Mouse (Mus musculus): ENCODE data around the gene Glrx.
"Not testable (repeated sequence)": the region's sequence is repeated elsewhere in the genome, so short reads cannot be mapped to it uniquely, and the experiment has no call there.

Gene Glrx

GRCm38 (mm10) chr13:75839719-75840481 lies at the start of gene Glrx:
Glrx (plus strand) TSS chr13:75839868.
- peak in 1 of 2 experiments; percentile 35 for DNase-seq (ENCODE audit: low read depth in 1 of 2, low spot score in 2 of 2)

GRCm38 (mm10) chr13:75790550-75791205 lies 49.0 kb upstream of the Glrx start:
- DNase-seq (ENCODE audit: low read depth in 1 of 2, low spot score in 2 of 2) = no peak

GRCm38 (mm10) chr13:75793863-75794629 lies 45.6 kb upstream of the Glrx start:
- DNase-seq (ENCODE audit: low read depth in 1 of 2, low spot score in 2 of 2) = peak in 1 of 2 experiments; percentile 33

GRCm38 (mm10) chr13:75797369-75798141 lies 42.1 kb upstream of the Glrx start:
- peak; percentile 88 to 91 for DNase-seq (ENCODE audit: low read depth in 1 of 2, low spot score in 2 of 2)

- DNase-seq (ENCODE audit: low read depth in 1 of 2, low spot score in 2 of 2) = no peak
Observed at GRCm38 (mm10) chr13:75798413-75799302, 41.0 kb upstream of the Glrx start.

GRCm38 (mm10) chr13:75799421-75799820 lies 40.2 kb upstream of the Glrx start:
- DNase-seq (ENCODE audit: low read depth in 1 of 2, low spot score in 2 of 2) = no peak

GRCm38 (mm10) chr13:75807969-75808368 lies 31.7 kb upstream of the Glrx start:
- no peak for DNase-seq (ENCODE audit: low read depth in 1 of 2, low spot score in 2 of 2)

GRCm38 (mm10) chr13:75809957-75810356 lies 29.7 kb upstream of the Glrx start:
- no peak for DNase-seq (ENCODE audit: low read depth in 1 of 2, low spot score in 2 of 2)

GRCm38 (mm10) chr13:75817183-75817582 lies 22.5 kb upstream of the Glrx start:
- DNase-seq (ENCODE audit: low read depth in 1 of 2, low spot score in 2 of 2) = no peak

GRCm38 (mm10) chr13:75818486-75818885 lies 21.2 kb upstream of the Glrx start:
- DNase-seq (ENCODE audit: low read depth in 1 of 2, low spot score in 2 of 2) = no peak

GRCm38 (mm10) chr13:75818945-75819706 lies 20.5 kb upstream of the Glrx start:
- DNase-seq (ENCODE audit: low read depth in 1 of 2, low spot score in 2 of 2) = no peak

GRCm38 (mm10) chr13:75819898-75820297 lies 19.8 kb upstream of the Glrx start:
- DNase-seq (ENCODE audit: low read depth in 1 of 2, low spot score in 2 of 2) = no peak

- not testable (repeated sequence) for DNase-seq (ENCODE audit: low read depth in 1 of 2, low spot score in 2 of 2)
Observed at GRCm38 (mm10) chr13:75822366-75822765, 17.3 kb upstream of the Glrx start.

- DNase-seq (ENCODE audit: low read depth in 1 of 2, low spot score in 2 of 2) = no peak
Observed at GRCm38 (mm10) chr13:75823201-75823600, 16.5 kb upstream of the Glrx start.

- no peak for DNase-seq (ENCODE audit: low read depth in 1 of 2, low spot score in 2 of 2)
Observed at GRCm38 (mm10) chr13:75824611-75825319, 14.9 kb upstream of the Glrx start.

GRCm38 (mm10) chr13:75825388-75825787 lies 14.3 kb upstream of the Glrx start:
- no peak for DNase-seq (ENCODE audit: low read depth in 1 of 2, low spot score in 2 of 2)

- no peak for DNase-seq (ENCODE audit: low read depth in 1 of 2, low spot score in 2 of 2)
Observed at GRCm38 (mm10) chr13:75830708-75831107, 9.0 kb upstream of the Glrx start.

- DNase-seq (ENCODE audit: low read depth in 1 of 2, low spot score in 2 of 2) = no peak
Observed at GRCm38 (mm10) chr13:75831710-75832109, 8.0 kb upstream of the Glrx start.

- DNase-seq (ENCODE audit: low read depth in 1 of 2, low spot score in 2 of 2) = no peak
Observed at GRCm38 (mm10) chr13:75832697-75833096, 7.0 kb upstream of the Glrx start.

Measured in monocyte, adult 2 months (primary cell).